13 mouse cellular contexts compared by ENCODE assay signal in genomic region chr13:54736931-54737330, GRCm38 (mm10). TPM values are rescaled to one million over a fixed set of nuclear protein-coding genes. Genes with fewer than 3 reads are reported as not detected.
DNase-seq lines count a peak whose midpoint lies in the region; ATAC-seq and TF ChIP-seq lines count a peak whose summit lies in the region.
"Had no signal": no experiment of that assay in that cellular context is flagged by ENCODE, and none has a peak within 500 bp of the region (broad histone marks: within the 10 kb centered on the region; RNA-seq: fewer than 3 reads in every experiment).

No protein-coding gene starts in this region.

- H3K4me2 ChIP-seq in hindbrain, postnatal 0 days (ENCODE audit: low read depth, low read length): peak overlapping the region; percentile 44; the same call in 1 of the 2 replicates
- no peak overlapping the region for H3K4me2 ChIP-seq in hindbrain, embryonic 14.5 days (replicated peaks)
- peak overlapping the region; percentile 59; the same call in 1 of the 2 replicates for H3K4me2 ChIP-seq in stomach, embryonic 14.5 days (replicated peaks; ENCODE audit: low read depth, low read length)
- H3K4me2 ChIP-seq in stomach, postnatal 0 days (replicated peaks; ENCODE audit: low read depth): no peak overlapping the region; the same call in 1 of the 2 replicates

- WGBS in cerebellum, adult 2 months: 39% methylated on average over 3 of the region's 3 CpGs
- 22% methylated on average over 3 of the region's 3 CpGs for WGBS in hindbrain, postnatal 0 days
- 23% methylated on average over 3 of the region's 3 CpGs for WGBS in hindbrain, embryonic 14.5 days
- WGBS in stomach, embryonic 14.5 days: 29% methylated on average over 3 of the region's 3 CpGs
- 27% methylated on average over 3 of the region's 3 CpGs for WGBS in stomach, postnatal 0 days
- 26% methylated on average over 3 of the region's 3 CpGs for WGBS in thymus, adult 2 months

- ATAC-seq in hindbrain, postnatal 0 days: no peak
- no peak for ATAC-seq in hindbrain, embryonic 14.5 days (ENCODE audit: low FRiP score)
- ATAC-seq in stomach, embryonic 14.5 days (ENCODE audit: insufficient number of reproducible peaks, insufficient read depth, low FRiP score, low read depth): no peak
- ATAC-seq in stomach, postnatal 0 days (ENCODE audit: low FRiP score, low TSS enrichment): no peak

- no peaks in the 10 kb centered on the region for H3K27me3 ChIP-seq in cerebellum, adult 2 months (ENCODE audit: control insufficient read depth, insufficient read depth, low read length)
- H3K27me3 ChIP-seq in hindbrain, postnatal 0 days (ENCODE audit: insufficient read depth, low read length): no peaks in the 10 kb centered on the region
- H3K27me3 ChIP-seq in hindbrain, embryonic 14.5 days (ENCODE audit: control insufficient read depth, insufficient read depth, low read length): peaks cover 20% of the 10 kb centered on the region; the same call in 1 of the 2 replicates
- peaks cover 38% of the 10 kb centered on the region for H3K27me3 ChIP-seq in stomach, embryonic 14.5 days (ENCODE audit: control insufficient read depth, insufficient read depth, low read length)
- H3K27me3 ChIP-seq in stomach, postnatal 0 days (ENCODE audit: control insufficient read depth, insufficient read depth, low read length): peaks cover 22% of the 10 kb centered on the region
- peaks cover 7% of the 10 kb centered on the region; the same call in 1 of the 2 replicates for H3K27me3 ChIP-seq in thymus, adult 2 months (ENCODE audit: control insufficient read depth, insufficient read depth, low read length)

- DNase-seq in cerebellum, adult 9-10 months: peak; percentile 53
- DNase-seq in cerebellum, adult 2 months: no peak
- no peak for DNase-seq in hindbrain, postnatal 0 days (ENCODE audit: low spot score)
- no peak for DNase-seq in hindbrain, embryonic 14.5 days (ENCODE audit: low spot score)
- no peak for DNase-seq in stomach, postnatal 0 days (ENCODE audit: low spot score)
- no peak for DNase-seq in ovary, postnatal 14 days (ENCODE audit: low spot score)
- no peak for DNase-seq in thymus, adult 2 months

- no peak overlapping the region for H3K4me3 ChIP-seq in cerebellum, adult 2 months (replicated peaks; ENCODE audit: insufficient read depth, low read depth, low read length)
- H3K4me3 ChIP-seq in hindbrain, postnatal 0 days (ENCODE audit: low read length): no peak overlapping the region
- H3K4me3 ChIP-seq in hindbrain, embryonic 14.5 days (replicated peaks; ENCODE audit: low read length): no peak overlapping the region
- no peak overlapping the region for H3K4me3 ChIP-seq in stomach, embryonic 14.5 days (ENCODE audit: low read depth, low read length)
- no peak overlapping the region for H3K4me3 ChIP-seq in stomach, postnatal 0 days (ENCODE audit: low read depth, low read length)
- H3K4me3 ChIP-seq in thymus, adult 2 months (ENCODE audit: control insufficient read depth, insufficient read depth, low read length): no peak overlapping the region

- H3K9ac ChIP-seq in hindbrain, postnatal 0 days (replicated peaks; ENCODE audit: low read length): no peak overlapping the region
- H3K9ac ChIP-seq in hindbrain, embryonic 14.5 days: no peak overlapping the region
- no peak overlapping the region for H3K9ac ChIP-seq in stomach, embryonic 14.5 days (replicated peaks; ENCODE audit: low read depth, low read length)
- no peak overlapping the region for H3K9ac ChIP-seq in stomach, postnatal 0 days (ENCODE audit: low read length)

- TF ChIP-seq POLR2A in cerebellum, adult 2 months (IDR thresholded peaks at IDR 0.05; ENCODE audit: borderline replicate concordance, insufficient read depth, low read length): no peak
- no peak for TF ChIP-seq POLR2A in thymus, adult 2 months (IDR thresholded peaks at IDR 0.05; ENCODE audit: control insufficient read depth, extremely low read depth, insufficient read depth, low read length, poor library complexity)

- TF ChIP-seq CTCF in cerebellum, adult 2 months (IDR thresholded peaks at IDR 0.05; ENCODE audit: borderline replicate concordance, insufficient read depth, low read depth, low read length): no peak
- no peak for TF ChIP-seq CTCF in hindbrain, postnatal 0 days (IDR thresholded peaks at IDR 0.05; ENCODE audit: low read depth)
- no peak for TF ChIP-seq CTCF in stomach, postnatal 0 days (IDR thresholded peaks at IDR 0.05; ENCODE audit: low read depth)
- TF ChIP-seq CTCF in thymus, adult 2 months (IDR thresholded peaks at IDR 0.05; ENCODE audit: borderline replicate concordance, control insufficient read depth, extremely low read depth, insufficient read depth, low read length, poor library complexity): no peak

- peaks cover 12% of the 10 kb centered on the region for H3K4me1 ChIP-seq in cerebellum, adult 2 months (ENCODE audit: control insufficient read depth, insufficient read depth, low read length)
- peaks cover 3% of the 10 kb centered on the region; the same call in 1 of the 2 replicates for H3K4me1 ChIP-seq in hindbrain, postnatal 0 days (ENCODE audit: insufficient read depth, low read length)
- no peaks in the 10 kb centered on the region; the same call in 1 of the 2 replicates for H3K4me1 ChIP-seq in hindbrain, embryonic 14.5 days (replicated peaks; ENCODE audit: control insufficient read depth, insufficient read depth, low read length)
- H3K4me1 ChIP-seq in stomach, embryonic 14.5 days (ENCODE audit: control insufficient read depth, insufficient read depth, low read length): peaks cover 6% of the 10 kb centered on the region; the same call in 1 of the 2 replicates
- H3K4me1 ChIP-seq in stomach, postnatal 0 days (replicated peaks; ENCODE audit: control insufficient read depth, insufficient read depth): no peaks in the 10 kb centered on the region
- H3K4me1 ChIP-seq in thymus, adult 2 months (replicated peaks; ENCODE audit: control insufficient read depth, insufficient read depth, low read length): 0 out of 2 replicates have a peak, but pooled peaks cover 5% of the 10 kb centered on the region

- no peak for TF ChIP-seq EP300 in stomach, postnatal 0 days (optimal IDR thresholded peaks at IDR 0.05)

- no peaks in the 10 kb centered on the region for H3K9me3 ChIP-seq in hindbrain, postnatal 0 days (ENCODE audit: low read length)
- no peaks in the 10 kb centered on the region for H3K9me3 ChIP-seq in hindbrain, embryonic 14.5 days (ENCODE audit: control insufficient read depth, low read length)
- H3K9me3 ChIP-seq in stomach, embryonic 14.5 days (ENCODE audit: control insufficient read depth, low read depth, low read length): no peaks in the 10 kb centered on the region
- H3K9me3 ChIP-seq in stomach, postnatal 0 days (ENCODE audit: control insufficient read depth, low read length): no peaks in the 10 kb centered on the region

- H3K36me3 ChIP-seq in hindbrain, postnatal 0 days (ENCODE audit: insufficient read depth, low read length): peaks cover 23% of the 10 kb centered on the region
- peaks cover 68% of the 10 kb centered on the region for H3K36me3 ChIP-seq in hindbrain, embryonic 14.5 days (replicated peaks; ENCODE audit: control insufficient read depth, insufficient read depth)
- no peaks in the 10 kb centered on the region for H3K36me3 ChIP-seq in stomach, embryonic 14.5 days (ENCODE audit: control insufficient read depth, insufficient read depth, low read length)
- H3K36me3 ChIP-seq in stomach, postnatal 0 days (ENCODE audit: control insufficient read depth, insufficient read depth, low read length): no peaks in the 10 kb centered on the region
- no peaks in the 10 kb centered on the region for H3K36me3 ChIP-seq in thymus, adult 2 months (ENCODE audit: control insufficient read depth, insufficient read depth, low read length)

- H3K27ac ChIP-seq in cerebellum, adult 2 months (ENCODE audit: insufficient read depth, low read length): no peak overlapping the region
- no peak overlapping the region for H3K27ac ChIP-seq in hindbrain, postnatal 0 days
- H3K27ac ChIP-seq in hindbrain, embryonic 14.5 days: no peak overlapping the region
- no peak overlapping the region for H3K27ac ChIP-seq in stomach, embryonic 14.5 days (ENCODE audit: low read length)
- no peak overlapping the region for H3K27ac ChIP-seq in stomach, postnatal 0 days (replicated peaks)
- no peak overlapping the region for H3K27ac ChIP-seq in thymus, adult 2 months (ENCODE audit: control insufficient read depth, insufficient read depth, low read length)

RNA-seq across cellular contexts. Expression of gene Gprin1, which starts 12.7 kb away (rescaled TPM):
- 41.4 and 45.4 TPM in 2 replicates for polyA plus RNA-seq in cerebellum, adult 2 months (2012; rRNA removed)
- 146 and 153 TPM in 2 replicates for total RNA-seq in hindbrain, postnatal 0 days (2014; rRNA removed)
- polyA plus RNA-seq in hindbrain, postnatal 0 days (2015; fragmentation: Nextera tagmentation; extraction: Ambion mirVana): 18.3 and 19.9 TPM in 2 replicates
- 23.5 and 31.6 TPM in 2 replicates for polyA plus RNA-seq in hindbrain, embryonic 14.5 days (2014; fragmentation: Nextera tagmentation; extraction: Ambion mirVana)
- polyA plus RNA-seq in stomach, embryonic 14.5 days (2014; fragmentation: Nextera tagmentation; extraction: Ambion mirVana): 0.65 and 0.90 TPM in 2 replicates
- polyA plus RNA-seq in stomach, postnatal 0 days (2015; fragmentation: Nextera tagmentation; extraction: Ambion mirVana): 0.27 and 0.31 TPM in 2 replicates
- 0.18 and 0.19 TPM in 2 replicates for polyA plus RNA-seq in thymus, adult 2 months (2012; rRNA removed)
- total RNA-seq: granulocyte monocyte progenitor cell, adult 5-6 weeks; liver, adult 2 months; megakaryocyte, adult 5-6 weeks; neutrophil, adult 5-6 weeks had no signal
- polyA plus RNA-seq: liver, adult 2 months had no signal

RNA-seq across cellular contexts. Expression of gene Sncb, which starts 29.5 kb away (rescaled TPM):
- 851 and 853 TPM in 2 replicates for polyA plus RNA-seq in cerebellum, adult 2 months (2012; rRNA removed)
- 96.8 and 111 TPM in 2 replicates for total RNA-seq in hindbrain, postnatal 0 days (2014; rRNA removed)
- polyA plus RNA-seq in hindbrain, postnatal 0 days (2015; fragmentation: Nextera tagmentation; extraction: Ambion mirVana): 202 and 222 TPM in 2 replicates
- 78.0 and 103 TPM in 2 replicates for polyA plus RNA-seq in hindbrain, embryonic 14.5 days (2014; fragmentation: Nextera tagmentation; extraction: Ambion mirVana)
- 0.59 and 0.74 TPM in 2 replicates for polyA plus RNA-seq in stomach, embryonic 14.5 days (2014; fragmentation: Nextera tagmentation; extraction: Ambion mirVana)
- polyA plus RNA-seq in stomach, postnatal 0 days (2015; fragmentation: Nextera tagmentation; extraction: Ambion mirVana): 0.29 and 0.61 TPM in 2 replicates
- 0.53 and 1.6 TPM in 2 replicates for polyA plus RNA-seq in thymus, adult 2 months (2012; rRNA removed)
- total RNA-seq: granulocyte monocyte progenitor cell, adult 5-6 weeks; liver, adult 2 months; megakaryocyte, adult 5-6 weeks; neutrophil, adult 5-6 weeks had no signal
- polyA plus RNA-seq: liver, adult 2 months had no signal

RNA-seq across cellular contexts. Expression of gene Cdhr2, which starts 35.7 kb away (rescaled TPM):
- 0.16 and 0.23 TPM in 2 replicates for polyA plus RNA-seq in cerebellum, adult 2 months (2012; rRNA removed)
- total RNA-seq in hindbrain, postnatal 0 days (2014; rRNA removed): 0.22 and 0.37 TPM in 2 replicates
- polyA plus RNA-seq in hindbrain, postnatal 0 days (2015; fragmentation: Nextera tagmentation; extraction: Ambion mirVana): 0.35 and 0.41 TPM in 2 replicates
- polyA plus RNA-seq in hindbrain, embryonic 14.5 days (2014; fragmentation: Nextera tagmentation; extraction: Ambion mirVana): 0.14 and 0.16 TPM in 2 replicates
- polyA plus RNA-seq in stomach, embryonic 14.5 days (2014; fragmentation: Nextera tagmentation; extraction: Ambion mirVana): 1.00 and 1.1 TPM in 2 replicates
- polyA plus RNA-seq in stomach, postnatal 0 days (2015; fragmentation: Nextera tagmentation; extraction: Ambion mirVana): 1.8 and 3.1 TPM in 2 replicates
- 1.2 and 1.3 TPM in 2 replicates for polyA plus RNA-seq in thymus, adult 2 months (2012; rRNA removed)
- total RNA-seq: granulocyte monocyte progenitor cell, adult 5-6 weeks; megakaryocyte, adult 5-6 weeks; neutrophil, adult 5-6 weeks had no signal

RNA-seq across cellular contexts. Expression of gene Rnf44, which starts 43.2 kb away (rescaled TPM):
- polyA plus RNA-seq in cerebellum, adult 2 months (2012; rRNA removed): 91.5 and 99.5 TPM in 2 replicates
- 73.1 and 74.8 TPM in 2 replicates for total RNA-seq in hindbrain, postnatal 0 days (2014; rRNA removed)
- polyA plus RNA-seq in hindbrain, postnatal 0 days (2015; fragmentation: Nextera tagmentation; extraction: Ambion mirVana): 48.8 and 60.1 TPM in 2 replicates
- polyA plus RNA-seq in hindbrain, embryonic 14.5 days (2014; fragmentation: Nextera tagmentation; extraction: Ambion mirVana): 75.9 and 80.7 TPM in 2 replicates
- 71.7 and 83.9 TPM in 2 replicates for polyA plus RNA-seq in stomach, embryonic 14.5 days (2014; fragmentation: Nextera tagmentation; extraction: Ambion mirVana)
- polyA plus RNA-seq in stomach, postnatal 0 days (2015; fragmentation: Nextera tagmentation; extraction: Ambion mirVana): 44.6 and 49.6 TPM in 2 replicates
- polyA plus RNA-seq in thymus, adult 2 months (2012; rRNA removed): 601 and 680 TPM in 2 replicates

RNA-seq across cellular contexts. Expression of gene Eif4e1b, which starts 46.9 kb away (rescaled TPM):
- not detected in 2 replicates for polyA plus RNA-seq in cerebellum, adult 2 months (2012; rRNA removed)
- not detected in 2 replicates for total RNA-seq in hindbrain, postnatal 0 days (2014; rRNA removed)
- not detected in 2 replicates for polyA plus RNA-seq in hindbrain, postnatal 0 days (2015; fragmentation: Nextera tagmentation; extraction: Ambion mirVana)
- not detected in 2 replicates for polyA plus RNA-seq in hindbrain, embryonic 14.5 days (2014; fragmentation: Nextera tagmentation; extraction: Ambion mirVana)
- polyA plus RNA-seq in stomach, embryonic 14.5 days (2014; fragmentation: Nextera tagmentation; extraction: Ambion mirVana): not detected in 2 replicates
- not detected in 2 replicates for polyA plus RNA-seq in stomach, postnatal 0 days (2015; fragmentation: Nextera tagmentation; extraction: Ambion mirVana)
- not detected in 2 replicates for polyA plus RNA-seq in thymus, adult 2 months (2012; rRNA removed)
- total RNA-seq: adrenal gland, postnatal 14 days; granulocyte monocyte progenitor cell, adult 5-6 weeks; liver, adult 2 months; megakaryocyte, adult 5-6 weeks; neutrophil, adult 5-6 weeks had no signal
- polyA plus RNA-seq: liver, adult 2 months had no signal

Comparison
In these comparisons a context has a peak if more than half of its experiments do, and no peak if none do; other contexts are left out.
1. H3K4me2 ChIP-seq: peak in hindbrain, postnatal 0 days (single experiment) and stomach, embryonic 14.5 days (single experiment); none in hindbrain, embryonic 14.5 days (single experiment) and stomach, postnatal 0 days (single experiment).
2. RNA of gene Gprin1, which starts 12.7 kb away (polyA plus RNA-seq): 41.4 to 45.4 TPM in cerebellum, adult 2 months, 23.5 to 31.6 TPM in hindbrain, embryonic 14.5 days and 18.3 to 19.9 TPM in hindbrain, postnatal 0 days; 0.65 to 0.90 TPM in stomach, embryonic 14.5 days, 0.27 to 0.31 TPM in stomach, postnatal 0 days and 0.18 to 0.19 TPM in thymus, adult 2 months; every median in the first group is over 10 times any median in the second.
3. RNA of gene Sncb, which starts 29.5 kb away (polyA plus RNA-seq): 851 to 853 TPM in cerebellum, adult 2 months, 202 to 222 TPM in hindbrain, postnatal 0 days and 78.0 to 103 TPM in hindbrain, embryonic 14.5 days; 0.59 to 0.74 TPM in stomach, embryonic 14.5 days, 0.53 to 1.6 TPM in thymus, adult 2 months and 0.29 to 0.61 TPM in stomach, postnatal 0 days; every median in the first group is over 10 times any median in the second.